Mouse (Mus musculus): Measurements from ENCODE around the gene Ccdc85c. TPM values are rescaled to one million over a fixed set of nuclear protein-coding genes. Genes with fewer than 3 reads are reported as not detected.

The Ccdc85c gene
- polyA plus RNA-seq, 1 experiment: 48.9 TPM

DNA sequence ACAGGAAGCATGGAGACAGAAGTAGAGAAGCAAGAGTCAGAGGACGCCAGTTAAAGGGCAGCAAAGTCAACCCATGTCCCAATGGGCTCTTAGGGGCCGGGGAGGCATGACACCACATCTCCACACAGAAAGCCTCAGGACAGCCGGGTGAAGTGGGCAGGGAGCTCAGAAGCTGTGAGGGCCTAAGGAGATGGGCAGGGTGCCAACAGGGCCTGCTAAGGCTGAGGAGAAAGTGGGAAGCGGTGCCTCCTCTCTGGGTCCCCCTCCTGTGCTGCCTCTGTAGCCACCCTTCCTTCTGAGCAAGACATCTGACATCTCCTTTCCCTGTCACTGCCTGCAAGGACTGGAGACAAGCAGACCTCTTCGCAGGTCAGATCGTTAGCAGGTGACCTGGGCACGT lies 49.4 kb downstream of the Ccdc85c start:
- no peak for TF ChIP-seq CTCF (IDR thresholded peaks at IDR 0.05; ENCODE audit: borderline replicate concordance, extremely low read depth, insufficient read depth, insufficient read length)
- no peak for TF ChIP-seq POLR2A (IDR thresholded peaks at IDR 0.05; ENCODE audit: borderline replicate concordance, extremely low read depth, insufficient read depth, insufficient read length, poor library complexity, severe bottlenecking)
- DNase-seq (ENCODE audit: low read depth): peak; percentile 66

DNA sequence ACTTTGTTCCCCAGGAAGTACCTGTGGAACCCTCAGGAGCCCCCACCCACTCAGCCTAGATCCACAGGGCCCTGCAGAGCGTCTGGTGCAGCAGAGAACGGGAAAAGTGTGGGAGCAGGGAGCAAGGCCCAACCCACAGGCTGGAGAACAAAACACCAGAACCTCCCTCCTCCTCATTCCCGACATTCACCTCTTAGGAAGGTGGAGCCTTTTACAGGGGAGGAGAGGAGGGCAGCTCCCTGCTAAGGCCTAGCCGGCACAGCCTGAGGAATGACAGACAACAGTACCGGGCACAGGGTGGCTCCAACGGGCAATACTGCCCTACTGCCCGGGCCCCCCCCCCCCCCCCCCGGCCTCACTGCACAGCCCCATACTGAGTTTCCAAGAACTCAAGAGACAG lies 51.9 kb downstream of the Ccdc85c start:
- TF ChIP-seq POLR2A (IDR thresholded peaks at IDR 0.05; ENCODE audit: borderline replicate concordance, extremely low read depth, insufficient read depth, insufficient read length, poor library complexity, severe bottlenecking) (no peak), CTCF (IDR thresholded peaks at IDR 0.05; ENCODE audit: borderline replicate concordance, extremely low read depth, insufficient read depth, insufficient read length) (no peak)
- DNase-seq (ENCODE audit: low read depth): no peak

DNA sequence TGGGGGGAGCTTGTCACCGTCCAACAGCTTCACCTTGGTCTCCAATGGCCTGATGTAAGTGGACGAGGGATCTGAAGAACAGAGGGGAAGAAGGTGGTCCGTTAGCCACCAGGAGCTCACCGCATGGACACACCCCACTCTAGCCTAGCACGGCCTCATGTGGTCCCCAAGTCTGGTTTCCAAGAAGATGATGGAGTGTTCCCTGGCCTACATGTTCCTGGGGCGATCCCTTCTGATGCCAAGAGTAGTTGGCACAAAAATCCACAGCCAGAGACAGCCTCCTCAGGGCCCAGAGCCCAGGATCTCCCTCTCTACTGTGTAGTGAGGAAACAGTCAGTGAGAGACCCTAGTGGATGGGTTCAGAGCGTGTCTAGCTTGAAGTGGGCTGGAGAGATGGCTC lies 53.5 kb downstream of the Ccdc85c start:
- no peak for DNase-seq (ENCODE audit: low read depth)
- TF ChIP-seq POLR2A (IDR thresholded peaks at IDR 0.05; ENCODE audit: borderline replicate concordance, extremely low read depth, insufficient read depth, insufficient read length, poor library complexity, severe bottlenecking): no peak
- no peak for TF ChIP-seq CTCF (IDR thresholded peaks at IDR 0.05; ENCODE audit: borderline replicate concordance, extremely low read depth, insufficient read depth, insufficient read length)

DNA sequence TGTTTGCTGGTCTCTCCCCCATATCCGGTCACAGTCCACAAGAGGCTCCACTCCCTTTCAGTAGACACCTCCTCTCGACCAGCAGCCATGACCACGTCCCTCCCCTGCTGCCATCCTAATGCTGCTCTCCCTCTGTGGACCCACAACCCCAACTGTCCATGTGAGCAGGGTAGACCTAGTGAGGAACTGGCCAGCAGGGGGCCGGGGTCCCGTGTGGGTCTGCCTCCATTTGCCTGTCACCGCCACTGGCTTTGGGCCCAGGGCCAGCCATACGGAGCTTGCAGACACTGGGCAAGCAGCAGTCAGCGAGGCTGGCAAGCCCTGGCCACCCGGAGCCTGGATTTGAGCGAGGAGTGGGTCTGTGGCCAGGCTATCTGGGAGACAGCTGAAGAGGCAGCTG lies 54.0 kb downstream of the Ccdc85c start:
- TF ChIP-seq POLR2A (IDR thresholded peaks at IDR 0.05; ENCODE audit: borderline replicate concordance, extremely low read depth, insufficient read depth, insufficient read length, poor library complexity, severe bottlenecking): no peak
- peak; percentile 38; the same call in 1 of the 2 replicates for TF ChIP-seq CTCF (IDR thresholded peaks at IDR 0.05; ENCODE audit: borderline replicate concordance, extremely low read depth, insufficient read depth, insufficient read length)
- DNase-seq (ENCODE audit: low read depth): peak; percentile 81

DNA sequence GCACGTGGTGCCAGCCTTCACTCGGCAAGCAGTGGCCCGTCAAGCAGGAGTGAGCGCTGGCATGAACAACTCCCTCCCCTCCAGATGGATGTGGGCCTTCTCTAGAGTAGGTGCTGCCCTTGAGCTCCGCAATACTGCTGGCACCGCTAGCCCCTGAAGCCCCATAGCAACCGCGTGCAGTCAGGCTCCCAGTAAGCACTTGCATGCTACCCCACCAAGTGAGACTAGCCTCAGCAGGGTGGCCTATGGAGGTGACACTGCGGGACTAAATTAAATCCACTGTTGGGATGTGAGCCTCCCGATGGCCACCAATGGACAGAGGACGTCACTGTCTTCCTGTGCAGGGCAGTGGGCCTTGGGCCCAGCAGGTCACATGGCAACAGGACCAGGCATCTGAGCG lies 54.6 kb downstream of the Ccdc85c start:
- peak; percentile 81 for DNase-seq (ENCODE audit: low read depth)
- TF ChIP-seq POLR2A (IDR thresholded peaks at IDR 0.05; ENCODE audit: borderline replicate concordance, extremely low read depth, insufficient read depth, insufficient read length, poor library complexity, severe bottlenecking) (no peak), CTCF (IDR thresholded peaks at IDR 0.05; ENCODE audit: borderline replicate concordance, extremely low read depth, insufficient read depth, insufficient read length) (no peak)

DNA sequence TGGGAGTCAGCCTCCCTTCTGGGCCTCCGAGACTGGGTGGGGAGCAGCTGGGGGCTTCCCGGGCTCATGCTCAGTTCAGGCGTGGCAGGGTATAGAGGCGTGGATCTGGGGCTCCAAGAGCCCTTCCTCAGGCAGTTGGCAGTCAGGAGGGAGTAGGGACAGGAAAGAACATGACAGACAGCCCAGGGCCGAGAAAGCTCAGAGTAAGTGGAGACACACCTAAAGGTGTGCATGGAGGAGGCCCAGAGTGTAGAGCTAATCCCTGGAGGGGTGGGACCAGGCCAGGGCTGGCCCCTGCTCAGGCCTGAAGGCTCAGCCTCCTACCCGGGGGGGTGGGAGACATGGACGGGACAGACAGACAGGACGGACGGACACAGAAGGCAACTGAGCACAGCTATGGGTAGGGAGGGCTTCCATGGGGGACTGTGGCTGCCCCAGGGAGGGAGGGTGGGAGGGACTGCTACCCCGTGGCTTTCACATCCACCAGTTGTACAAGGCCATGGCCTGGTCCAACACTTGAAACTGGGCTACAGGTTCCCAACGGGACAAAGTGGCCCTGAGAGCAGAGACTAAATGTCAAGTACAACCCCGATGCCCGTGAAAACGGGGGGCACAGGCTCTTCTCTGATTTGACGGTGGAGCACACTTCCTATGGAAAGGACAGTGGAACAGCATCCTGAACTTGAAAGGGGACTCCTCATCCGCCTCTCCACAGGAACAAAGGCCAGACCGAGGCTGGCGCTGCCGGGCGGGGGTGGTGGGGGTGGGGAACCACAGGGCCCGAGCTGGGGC lies 55.2 kb downstream of the Ccdc85c start:
- TF ChIP-seq POLR2A (IDR thresholded peaks at IDR 0.05; ENCODE audit: borderline replicate concordance, extremely low read depth, insufficient read depth, insufficient read length, poor library complexity, severe bottlenecking) (no peak), CTCF (IDR thresholded peaks at IDR 0.05; ENCODE audit: borderline replicate concordance, extremely low read depth, insufficient read depth, insufficient read length) (no peak)

DNA sequence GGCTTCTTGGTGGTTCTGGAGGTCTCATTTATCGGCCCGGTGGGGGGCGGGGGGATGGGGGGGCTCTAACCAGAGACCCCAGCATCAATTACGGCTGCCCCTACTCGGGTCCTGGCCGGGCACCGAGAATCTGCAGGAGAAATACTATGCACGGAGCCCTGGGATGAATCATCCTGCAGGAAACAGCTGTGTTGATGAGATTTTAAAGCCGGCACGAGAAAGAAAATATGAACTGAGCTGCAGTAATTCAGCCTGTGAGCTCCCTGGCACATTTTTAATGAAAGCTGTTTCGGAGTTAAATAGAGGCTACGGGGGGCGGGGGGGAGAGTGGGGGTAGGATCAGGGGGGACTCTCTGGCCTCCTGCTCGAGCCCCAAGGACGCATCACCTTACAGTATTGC lies 56.1 kb downstream of the Ccdc85c start:
- TF ChIP-seq POLR2A (IDR thresholded peaks at IDR 0.05; ENCODE audit: borderline replicate concordance, extremely low read depth, insufficient read depth, insufficient read length, poor library complexity, severe bottlenecking) (no peak), CTCF (IDR thresholded peaks at IDR 0.05; ENCODE audit: borderline replicate concordance, extremely low read depth, insufficient read depth, insufficient read length) (no peak)
- peak; percentile 45 for DNase-seq (ENCODE audit: low read depth)

More for the DNA sequence above, 55.2 kb downstream of the Ccdc85c start:
- DNase-seq (ENCODE audit: low read depth): no peak

DNA sequence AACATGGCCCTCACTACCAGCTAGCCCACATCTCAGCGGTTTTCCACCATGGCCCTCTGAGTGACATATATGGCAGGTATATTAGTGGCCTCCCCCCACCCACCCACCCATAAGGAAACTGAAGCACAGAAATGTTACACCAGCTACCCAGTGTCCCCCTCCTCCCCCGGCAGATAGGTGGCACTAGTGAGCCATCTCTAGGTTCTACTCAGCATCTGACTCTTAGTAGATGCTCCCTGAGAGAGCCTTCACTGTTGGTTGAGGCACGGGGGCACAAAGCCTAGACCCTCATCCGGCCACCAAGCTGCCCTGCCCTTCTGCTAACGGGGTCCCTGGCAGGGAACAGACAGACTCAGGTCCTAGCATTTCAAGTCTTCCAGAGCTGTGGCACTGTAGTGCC lies 57.7 kb downstream of the Ccdc85c start:
- TF ChIP-seq POLR2A (IDR thresholded peaks at IDR 0.05; ENCODE audit: borderline replicate concordance, extremely low read depth, insufficient read depth, insufficient read length, poor library complexity, severe bottlenecking) (no peak), CTCF (IDR thresholded peaks at IDR 0.05; ENCODE audit: borderline replicate concordance, extremely low read depth, insufficient read depth, insufficient read length) (peak; percentile 60; the same call in 1 of the 2 replicates)
- DNase-seq (ENCODE audit: low read depth): peak; percentile 45

DNA sequence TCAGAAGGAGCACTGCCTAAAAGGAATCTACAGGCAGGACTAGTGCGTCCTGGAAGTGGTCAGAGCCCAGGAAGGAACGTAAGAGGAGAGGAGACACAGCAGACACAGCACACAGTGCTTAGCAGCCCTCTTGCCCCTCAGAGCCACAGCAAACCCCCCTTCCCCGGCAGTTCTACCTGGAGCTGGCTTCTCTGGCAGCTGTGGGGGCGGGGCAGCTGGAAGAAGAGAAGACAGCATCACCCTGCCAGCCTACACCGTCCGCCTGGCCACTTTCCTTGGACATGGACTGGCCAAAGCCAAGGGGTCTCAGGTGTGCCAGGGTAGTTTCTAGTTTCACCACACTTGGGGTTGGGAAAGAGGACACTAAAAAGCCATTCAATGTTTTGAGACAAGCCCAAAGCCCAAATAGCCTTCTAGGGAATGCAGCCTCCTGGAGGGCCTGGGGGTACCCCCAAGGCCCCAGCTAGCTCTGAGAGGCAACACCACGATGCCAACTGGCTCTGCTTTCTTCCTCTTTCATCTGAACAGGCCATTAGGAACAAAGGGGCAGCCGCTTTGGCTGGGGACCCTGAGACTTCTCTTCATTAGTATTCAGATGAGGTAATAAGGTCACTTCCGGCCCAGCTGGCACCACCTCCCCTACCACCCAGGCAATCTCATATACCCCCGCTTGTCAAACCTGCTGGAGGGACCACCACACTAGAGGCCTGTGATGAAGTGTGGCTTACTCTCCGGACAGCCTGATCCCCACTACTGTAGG lies 58.4 kb downstream of the Ccdc85c start:
- peak; percentile 75 for DNase-seq (ENCODE audit: low read depth)
- no peak for TF ChIP-seq CTCF (IDR thresholded peaks at IDR 0.05; ENCODE audit: borderline replicate concordance, extremely low read depth, insufficient read depth, insufficient read length)
- no peak for TF ChIP-seq POLR2A (IDR thresholded peaks at IDR 0.05; ENCODE audit: borderline replicate concordance, extremely low read depth, insufficient read depth, insufficient read length, poor library complexity, severe bottlenecking)

DNA sequence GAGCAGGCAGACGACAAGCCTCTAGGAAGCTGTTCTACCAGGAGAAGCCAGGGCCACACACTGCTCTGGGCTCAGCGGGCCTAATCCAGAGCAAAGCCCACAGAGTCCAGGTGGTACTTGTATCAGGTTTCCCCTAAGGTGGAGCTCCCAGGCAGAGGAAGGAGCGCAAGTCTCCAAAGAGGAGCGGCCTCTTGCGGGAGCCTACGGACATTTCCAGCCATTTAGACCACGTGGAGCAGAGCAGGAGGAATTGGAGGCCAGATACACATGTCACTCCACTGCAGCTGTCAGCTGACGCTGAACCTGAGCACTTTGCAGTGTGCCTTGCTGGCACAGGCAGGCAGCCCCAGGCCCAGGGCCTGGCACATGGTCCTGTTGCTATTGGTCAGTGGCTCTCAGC lies 60.1 kb downstream of the Ccdc85c start:
- DNase-seq (ENCODE audit: low read depth): no peak
- TF ChIP-seq POLR2A (IDR thresholded peaks at IDR 0.05; ENCODE audit: borderline replicate concordance, extremely low read depth, insufficient read depth, insufficient read length, poor library complexity, severe bottlenecking) (no peak), CTCF (IDR thresholded peaks at IDR 0.05; ENCODE audit: borderline replicate concordance, extremely low read depth, insufficient read depth, insufficient read length) (no peak)

All from brain, embryonic 14.5 days (tissue).